Mouse (Mus musculus): ENCODE measurements around the gene Gm5108.

The Gm5108 gene

DNA sequence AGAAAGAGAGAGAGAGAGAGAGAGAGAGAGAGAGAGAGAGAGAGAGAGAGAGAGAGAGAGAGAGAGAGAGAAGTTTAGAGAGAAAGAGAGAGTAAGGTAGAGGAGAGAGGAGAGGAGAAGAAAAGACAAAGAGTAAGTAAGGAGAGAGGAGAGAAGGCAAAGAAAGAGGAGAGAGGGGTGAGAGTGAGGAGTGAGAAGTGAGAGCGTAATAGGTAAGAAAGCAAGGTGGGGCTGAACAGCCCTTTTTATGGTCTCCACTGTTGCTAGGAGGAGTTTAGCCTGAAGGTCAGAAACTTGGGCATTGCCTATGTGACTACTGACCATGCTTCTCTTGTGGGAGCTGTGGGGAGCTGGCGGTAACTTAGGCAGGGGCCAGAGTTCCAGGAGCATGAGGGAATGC is at the start of gene Gm5108:
Gene Gm5108 (plus strand): TSS at position 301 of the 400 bp plus-strand sequence.
- DNase-seq = no peak

DNA sequence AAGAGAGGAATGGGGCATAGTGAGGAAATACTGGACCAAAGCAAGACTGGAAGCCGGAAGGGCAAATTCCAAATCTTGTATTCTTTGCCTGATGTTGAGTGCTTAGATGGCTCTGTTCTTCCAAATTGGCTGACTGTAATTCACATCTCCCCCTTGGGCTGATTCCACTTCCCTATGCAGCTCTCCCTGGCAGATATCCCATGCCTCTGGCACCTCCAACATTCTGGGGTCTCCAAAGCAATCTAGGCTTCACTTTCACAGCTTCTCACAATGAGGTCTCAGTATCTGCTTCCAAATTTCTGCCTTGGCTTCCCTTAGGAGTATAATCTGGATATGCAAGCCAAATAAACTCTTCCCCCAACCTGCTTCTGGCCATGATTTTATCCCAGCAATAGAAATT is 42.5 kb upstream of the Gm5108 start:
- DNase-seq = no peak

DNA sequence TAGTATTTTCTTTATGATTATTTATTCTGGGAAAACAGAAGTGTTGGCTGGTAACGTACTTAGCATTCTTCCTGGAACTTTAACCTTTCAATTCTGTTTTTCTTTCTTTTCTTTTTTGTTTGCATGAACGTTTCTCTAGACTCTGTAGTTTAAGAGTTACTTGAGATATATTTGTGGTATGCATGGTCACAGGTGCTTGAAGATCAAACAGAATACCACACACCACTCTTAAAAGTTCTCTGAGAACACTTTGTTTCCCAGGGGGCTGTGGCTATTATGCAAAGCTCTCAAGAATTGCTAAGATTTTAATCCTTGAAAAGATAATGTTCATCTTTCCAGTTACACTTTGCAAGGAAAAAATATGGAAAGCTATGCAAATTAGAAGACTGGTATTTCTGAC is 36.9 kb upstream of the Gm5108 start:
- no peak for DNase-seq

DNA sequence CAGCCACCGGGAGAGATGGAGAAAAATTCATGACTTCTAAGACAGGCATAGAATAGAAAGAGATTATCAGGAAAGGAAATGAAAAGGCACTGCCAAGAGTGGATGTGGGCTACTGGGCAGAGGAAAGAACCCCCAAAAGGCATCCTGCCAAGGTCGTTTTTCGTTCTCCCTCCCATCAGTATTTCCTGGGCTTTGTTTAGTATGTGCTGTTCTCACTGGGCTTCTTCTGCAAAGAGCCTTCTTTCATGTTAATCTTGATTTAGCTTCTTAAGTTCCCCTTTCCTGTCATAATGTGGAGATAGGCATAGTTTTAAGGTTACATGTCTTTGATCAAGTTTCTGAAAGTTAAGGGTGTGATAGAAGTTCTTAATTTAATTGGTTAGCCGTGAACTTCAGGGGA is 10.9 kb upstream of the Gm5108 start:
- no peak for DNase-seq

DNA sequence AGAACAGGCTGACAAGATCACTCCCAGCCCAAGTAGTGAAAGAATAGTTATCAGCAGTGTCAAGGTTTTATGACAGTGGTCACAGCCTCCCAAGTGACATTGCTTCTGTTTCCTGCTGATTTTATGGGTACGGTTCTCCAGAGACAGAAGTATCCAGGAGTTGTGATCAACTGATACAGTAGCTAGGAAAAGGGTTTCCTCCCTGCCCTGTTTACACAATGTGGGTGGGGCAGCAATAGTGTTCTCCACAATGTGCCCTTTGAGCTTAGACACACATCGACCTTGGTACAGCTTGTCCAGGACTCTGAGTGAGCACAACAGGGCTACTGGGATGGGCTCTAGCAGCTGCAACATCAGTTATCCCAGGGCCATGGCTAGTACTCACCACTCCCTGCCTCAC is 9.8 kb upstream of the Gm5108 start:
- peak; percentile 92 for DNase-seq

DNA sequence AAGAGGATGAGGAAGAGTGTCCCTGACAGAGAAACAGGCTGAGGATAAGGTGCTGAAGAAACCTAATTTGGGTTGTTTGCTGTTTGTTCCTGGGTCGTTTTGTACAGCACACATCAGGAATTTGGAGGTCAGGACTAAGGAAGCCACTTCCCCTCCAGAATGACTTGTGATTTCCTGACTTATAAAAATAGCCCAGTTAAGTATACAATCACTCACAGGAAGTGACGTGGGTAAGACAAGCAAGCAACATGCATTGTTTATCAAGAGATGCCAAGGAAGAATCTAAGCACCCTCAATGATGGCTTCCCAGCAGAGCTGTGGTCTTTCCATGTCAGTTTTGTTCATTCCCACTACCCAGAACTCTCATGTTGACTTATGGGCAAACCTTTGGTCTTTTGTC is 1.7 kb downstream of the Gm5108 start:
- DNase-seq = no peak

GRCm38 (mm10) chr5:67944074-67944785 is 2.8 kb downstream of the Gm5108 start:
- no peak for DNase-seq

DNA sequence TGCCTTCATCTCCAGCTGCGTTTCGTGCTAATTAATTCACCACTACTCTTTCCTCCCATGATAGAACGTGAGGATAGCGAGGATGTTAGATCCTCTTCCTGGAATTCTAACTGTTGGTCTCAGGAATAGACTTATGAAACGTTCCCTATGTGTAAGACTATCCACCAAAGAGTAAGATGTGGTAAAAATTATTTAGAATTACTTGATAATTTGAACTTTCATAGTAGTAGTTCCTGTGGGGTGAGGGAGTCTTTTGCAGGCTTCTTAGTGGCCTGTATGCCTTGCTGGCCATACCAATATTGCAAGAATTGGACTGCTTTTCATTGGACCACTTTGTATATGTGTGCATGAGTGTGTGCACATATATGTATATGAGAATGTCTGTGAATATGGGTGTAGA is 4.9 kb downstream of the Gm5108 start, which contains the start of gene Gm21905:
Gene Gm21905 (minus strand): TSS at position 101 of the 400 bp plus-strand sequence.
- no peak for DNase-seq

DNA sequence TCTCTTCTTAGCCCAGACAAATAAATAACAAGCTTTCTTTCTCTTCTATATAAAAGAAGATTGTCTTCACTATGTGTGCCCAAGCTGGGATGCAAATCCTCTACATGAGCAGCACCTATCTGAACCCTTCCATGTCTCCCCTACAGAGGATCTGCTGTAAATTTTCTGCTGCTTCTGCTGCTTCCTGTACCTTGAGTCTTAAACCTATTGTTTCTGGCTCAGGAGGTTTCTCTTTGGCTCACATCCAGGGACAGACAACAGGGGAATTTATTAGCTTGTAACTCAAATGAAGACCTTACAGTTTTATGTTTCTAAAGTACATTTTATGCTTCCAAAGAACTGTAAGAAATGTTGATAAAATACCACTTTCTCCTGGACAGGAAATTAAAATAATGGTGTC is 5.5 kb downstream of the Gm5108 start:
- DNase-seq = no peak

- no peak for DNase-seq
These were observed 6.6 kb downstream of the Gm5108 start for GRCm38 (mm10) chr5:67948074-67948473.

DNA sequence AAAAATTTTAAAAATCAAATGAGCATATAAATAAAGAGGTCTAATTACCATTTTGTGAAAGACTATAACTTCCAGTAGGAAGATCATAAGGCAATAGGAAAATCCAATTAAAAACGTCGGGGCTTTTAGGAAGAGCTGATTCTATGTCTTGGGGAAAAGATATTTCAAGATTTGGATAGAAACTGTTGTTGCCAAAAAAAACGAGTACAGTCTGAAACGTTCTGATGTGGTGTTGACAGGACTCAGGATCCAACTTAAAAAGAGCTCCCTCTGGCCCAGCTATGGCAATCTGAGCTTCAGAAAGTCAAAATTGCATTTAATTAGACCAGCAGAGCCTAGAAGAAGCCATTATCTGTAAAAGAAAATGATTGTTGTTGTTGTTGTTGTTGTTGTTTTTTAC is 12.6 kb downstream of the Gm5108 start:
- DNase-seq = no peak

DNA sequence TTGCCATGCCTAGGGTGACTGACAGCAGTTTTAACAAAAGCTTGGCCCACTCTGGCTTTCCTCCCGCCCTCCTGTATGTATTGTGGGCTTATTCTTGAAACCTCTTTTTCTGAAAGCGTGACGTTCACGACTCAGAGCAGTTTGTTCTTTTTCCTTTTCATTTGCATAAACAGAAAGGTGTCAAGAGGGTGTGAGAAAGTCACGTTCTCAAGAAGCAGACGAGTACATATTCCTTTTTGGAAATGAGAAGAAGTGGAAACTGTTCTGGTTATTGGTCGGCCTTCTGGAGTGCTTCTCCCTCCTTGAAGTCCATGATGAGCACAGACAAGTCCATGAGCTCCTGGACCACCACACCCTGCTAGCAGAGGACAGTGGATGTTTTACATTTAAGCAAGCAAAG is 14.0 kb downstream of the Gm5108 start:
- DNase-seq = no peak

DNA sequence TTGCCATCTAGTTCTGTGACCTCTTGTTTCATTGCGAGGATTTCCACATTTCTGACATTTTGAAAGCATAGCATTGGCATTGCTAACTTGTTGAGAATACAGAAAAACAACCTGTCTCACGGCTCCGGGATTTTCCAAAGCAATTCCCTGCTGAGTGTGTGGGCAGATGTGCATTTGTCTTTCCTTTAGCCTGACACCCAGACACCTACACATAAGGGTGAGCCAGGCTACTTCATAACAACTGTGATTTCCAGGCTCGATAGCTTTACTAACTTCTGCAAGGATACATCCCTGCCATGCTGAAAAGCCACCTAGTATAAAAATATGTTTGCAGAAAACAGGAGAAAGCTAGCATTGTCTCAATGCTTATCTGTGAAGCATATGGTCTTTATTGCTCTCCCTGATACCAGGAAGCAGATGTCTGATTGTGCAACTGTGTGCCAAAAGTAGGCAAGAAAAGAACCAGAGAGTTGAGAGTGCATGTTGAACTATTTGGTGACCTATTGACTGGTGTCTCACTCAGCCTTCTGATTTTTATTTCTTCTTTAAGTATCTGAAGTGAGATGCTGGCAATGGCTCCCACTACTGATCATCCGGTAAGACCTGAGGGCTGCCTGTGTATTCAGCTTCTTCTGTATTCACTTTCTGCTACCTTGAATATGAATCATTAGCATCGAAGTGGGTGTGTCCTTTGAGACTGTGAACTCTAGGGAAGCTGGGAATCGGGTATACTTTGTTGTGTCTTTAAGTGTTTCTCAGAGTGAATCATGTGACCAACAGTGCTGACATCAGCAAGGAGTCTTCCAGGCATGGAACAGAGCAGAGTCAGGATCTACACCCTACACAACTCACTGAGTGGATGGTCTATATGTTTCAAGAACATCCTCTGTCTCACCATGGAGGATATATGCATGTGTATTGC is 20.5 kb downstream of the Gm5108 start:
- DNase-seq = no peak

DNA sequence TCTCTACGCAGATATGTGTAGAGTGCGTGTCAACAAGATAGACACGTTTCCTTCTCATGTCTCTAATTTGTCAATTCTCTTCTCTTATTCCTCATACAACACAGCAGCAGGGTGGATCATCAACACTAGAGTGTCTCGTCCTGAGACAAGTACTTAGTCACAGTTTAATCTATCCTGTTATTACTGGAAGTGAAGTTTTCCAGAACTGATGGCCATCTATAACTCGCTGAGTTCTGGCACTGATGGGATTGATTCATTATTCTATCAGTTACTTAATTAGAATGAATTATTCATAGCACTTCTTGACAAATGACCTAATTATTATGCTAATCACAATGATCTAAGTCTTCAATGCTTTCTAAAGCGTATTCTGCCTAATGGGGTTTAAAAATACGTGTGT is 28.1 kb downstream of the Gm5108 start:
- no peak for DNase-seq

DNA sequence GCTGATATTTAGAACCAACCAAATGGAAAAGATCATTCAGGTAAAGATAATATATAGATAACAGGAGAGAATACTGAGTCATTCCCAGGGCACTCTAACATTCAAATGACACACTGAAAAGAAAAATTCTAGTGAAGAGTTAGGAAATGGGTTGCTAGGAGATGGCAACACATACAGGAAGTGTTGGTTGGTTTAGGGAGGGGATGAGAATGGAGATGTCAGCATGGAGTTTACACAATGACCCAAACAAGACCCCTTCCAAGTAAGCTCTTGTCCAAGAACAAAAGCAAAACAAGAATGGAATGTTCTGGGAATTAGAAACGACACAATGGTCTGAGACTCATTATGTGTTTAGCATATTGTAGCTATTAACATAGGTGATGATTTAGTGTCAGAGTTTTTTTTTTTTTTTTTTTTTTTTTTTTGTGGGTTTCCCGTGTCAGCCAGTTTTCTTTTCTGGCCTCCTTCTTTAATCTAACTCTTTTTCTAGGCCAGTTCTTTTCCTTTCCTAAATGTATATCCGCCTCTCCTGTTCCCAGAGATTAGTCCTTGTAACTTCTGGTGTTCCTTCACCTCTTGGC is 40.6 kb downstream of the Gm5108 start:
- DNase-seq = no peak

DNA sequence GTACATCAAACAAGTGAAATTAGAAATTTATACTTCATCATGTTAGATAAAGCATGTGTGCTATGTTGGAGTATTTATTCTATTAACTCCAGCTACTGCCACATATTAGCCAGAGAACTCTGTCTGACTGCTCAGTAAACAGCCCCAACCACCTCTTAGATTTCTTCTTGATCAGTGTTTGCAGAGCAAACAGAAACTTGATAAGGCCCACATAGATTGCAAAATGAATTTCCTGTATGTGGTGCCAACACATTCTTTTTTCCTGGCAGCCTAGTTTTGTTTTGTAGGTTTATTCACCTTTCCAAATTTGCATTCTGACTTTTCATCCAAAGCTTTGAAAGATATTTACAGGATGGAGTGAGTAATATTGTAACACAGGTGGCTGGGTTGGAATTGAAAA is 49.0 kb downstream of the Gm5108 start:
- DNase-seq = no peak

- no peak for DNase-seq
These were observed 61.1 kb downstream of the Gm5108 start for GRCm38 (mm10) chr5:68002611-68003010.

- no peak for DNase-seq
These were observed 62.4 kb downstream of the Gm5108 start for GRCm38 (mm10) chr5:68003904-68004303.

- DNase-seq = no peak
These were observed 63.0 kb downstream of the Gm5108 start for GRCm38 (mm10) chr5:68004419-68004818.

DNA sequence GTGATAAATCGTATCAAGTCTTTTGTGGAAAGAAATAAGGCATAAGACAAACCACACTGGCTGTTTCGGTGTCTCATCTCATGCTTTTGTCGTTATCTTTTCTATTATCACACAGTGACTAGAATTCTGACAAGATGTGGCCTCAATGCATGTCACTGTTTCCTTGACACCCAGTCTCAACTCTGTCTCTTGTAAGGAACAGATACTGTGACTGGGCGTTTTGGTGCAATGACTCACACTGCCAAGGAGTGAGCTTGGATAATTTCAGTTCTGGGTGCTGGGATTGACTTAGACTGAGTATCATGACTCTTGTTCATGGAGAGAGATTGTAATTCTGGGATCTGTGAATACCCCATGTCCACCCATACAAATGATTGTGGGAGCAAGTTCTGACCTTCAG is 65.6 kb downstream of the Gm5108 start:
- no peak for DNase-seq

GRCm38 (mm10) chr5:68011569-68011968 is 70.1 kb downstream of the Gm5108 start:
- DNase-seq = no peak

DNA sequence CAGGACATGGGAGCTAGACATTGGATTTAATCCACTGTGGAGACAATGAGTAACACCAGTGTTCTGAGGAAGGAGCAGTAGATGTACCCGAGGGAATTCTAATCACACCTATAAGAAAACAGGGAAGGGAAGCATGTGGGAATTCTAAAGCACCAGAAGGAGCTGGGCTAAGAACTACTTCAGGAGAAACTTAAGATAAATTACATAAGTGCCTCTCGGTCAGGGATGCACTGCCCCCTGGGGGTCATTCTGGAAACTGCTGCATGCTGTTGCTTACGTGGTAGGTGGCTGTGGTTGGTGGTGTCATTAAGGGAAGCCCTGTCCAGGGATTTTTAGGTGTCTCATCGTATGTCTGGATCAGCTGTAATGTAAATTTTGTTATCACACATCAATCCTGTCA is 71.1 kb downstream of the Gm5108 start:
- DNase-seq = peak; percentile 97

DNA sequence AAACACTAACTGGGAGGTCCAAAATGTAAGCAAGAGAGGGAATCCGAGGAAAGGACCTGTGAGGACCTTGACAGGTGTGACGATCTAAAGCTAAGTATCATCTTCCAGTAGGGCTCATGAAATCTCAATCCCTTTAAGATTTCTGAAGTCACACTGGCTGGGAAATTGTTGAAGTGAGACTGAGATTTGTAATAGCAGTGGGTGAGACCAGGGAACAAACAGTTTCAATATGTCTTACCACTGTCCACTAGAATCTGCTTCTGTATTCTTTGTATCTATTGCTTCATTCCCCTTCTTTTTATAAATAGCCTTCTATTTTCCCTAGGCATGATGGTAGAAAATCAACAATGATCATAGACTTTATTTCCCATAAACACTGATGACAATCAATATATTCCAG is 79.4 kb downstream of the Gm5108 start:
- no peak for DNase-seq
